Comparison of ENCODE assay signal across 11 mouse cellular contexts in the genomic region with DNA sequence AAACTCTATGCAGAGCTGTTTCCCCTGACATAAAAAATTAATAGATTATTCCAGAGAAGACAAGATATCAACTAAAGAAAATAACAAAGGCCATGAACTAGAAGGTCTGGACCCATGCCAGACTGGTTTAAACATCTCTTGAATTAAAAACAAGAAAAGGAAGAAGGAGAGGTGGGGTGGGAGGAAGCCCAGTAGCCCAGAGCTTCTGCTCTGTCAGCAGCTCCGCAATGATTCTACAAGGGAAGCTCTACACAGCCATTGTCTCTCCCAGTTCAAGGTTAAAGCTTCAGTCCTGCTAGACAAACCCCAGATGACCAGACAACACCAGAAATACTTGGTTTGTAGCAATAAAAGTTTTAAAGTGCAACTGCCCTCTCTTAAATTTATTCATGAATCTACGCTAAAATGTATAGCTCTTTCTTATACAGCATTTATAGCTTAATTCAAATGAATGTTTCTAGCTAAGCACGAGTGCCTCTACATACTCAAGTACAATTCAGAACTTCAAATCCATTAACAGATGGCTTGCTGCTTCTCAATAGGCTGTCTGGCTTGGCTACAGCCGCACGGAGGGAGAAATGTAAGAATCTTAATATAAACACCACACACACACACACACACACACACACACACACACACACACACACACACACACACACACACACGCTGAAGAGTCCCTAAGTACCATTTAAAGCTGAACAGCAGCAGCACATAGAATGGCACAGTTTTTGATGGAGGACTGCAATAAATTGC.
A peak's percentile ranks its signal among the peaks of the same experiment; 100 is the strongest.
DNase-seq lines count a peak whose midpoint lies in the region; ATAC-seq and TF ChIP-seq lines count a peak whose summit lies in the region.
"Had no signal": no experiment of that assay in that cellular context is flagged by ENCODE, and none has a peak within 500 bp of the region (broad histone marks: within the 10 kb centered on the region; RNA-seq: fewer than 3 reads in every experiment).

No protein-coding gene starts in this region.

- ATAC-seq in megakaryocyte, adult 5-6 weeks (ENCODE audit: poor library complexity, severe bottlenecking), result no peak

- H3K4me3 ChIP-seq in layer of hippocampus, adult 2 months, result no peak overlapping the region
- H3K4me3 ChIP-seq: embryonic facial prominence, embryonic 15.5 days; liver, embryonic 15.5 days had no signal

- intact Hi-C loops in left cerebral cortex, postnatal 4 days (cut with DNase I), result loop anchor here (5.0 to 10.0 kb wide), 3 partner anchors 203 to 1145 kb away; no protein-coding TSS in a partner anchor

- no peak for TF ChIP-seq CTCF in layer of hippocampus, adult 2 months (conservative IDR thresholded peaks at IDR 0.05)

- DNase-seq in layer of hippocampus, adult 2 months (ENCODE audit: low spot score in 2 of 2), result peak in 1 of 2 experiments; percentile 8
- DNase-seq in layer of hippocampus, postnatal 36 days, result no peak
- peak; percentile 9 for DNase-seq in cerebellum, adult 11 months
- peak; percentile 13 to 24 for DNase-seq in cerebellum, postnatal 36 days
- DNase-seq in left cerebral cortex, postnatal 4 days, result peak; percentile 37
- DNase-seq in urinary bladder, postnatal 14 days (ENCODE audit: low spot score), result no peak
- DNase-seq in Muller cell, postnatal 12 days (ENCODE audit: inconsistent ontology term), result no peak
- DNase-seq: kidney, postnatal 4 days had no signal

- H3K27ac ChIP-seq in layer of hippocampus, adult 2 months, result peak overlapping the region; percentile 51; the same call in 1 of the 2 replicates
- H3K27ac ChIP-seq: embryonic facial prominence, embryonic 15.5 days; liver, embryonic 15.5 days had no signal

Comparison
In these comparisons a context has a peak if more than half of its experiments do, and no peak if none do; other contexts are left out.
1. DNase-seq: peak in cerebellum, adult 11 months (single experiment), cerebellum, postnatal 36 days (2 of 2) and left cerebral cortex, postnatal 4 days (single experiment); none in layer of hippocampus, postnatal 36 days (0 of 2), urinary bladder, postnatal 14 days (single experiment) and Muller cell, postnatal 12 days (single experiment).